Mouse (Mus musculus): ENCODE measurements around the gene Eno4. TPM values are rescaled to one million over a fixed set of nuclear protein-coding genes. Genes with fewer than 3 reads are reported as not detected.
"Not testable (repeated sequence)": the region's sequence is repeated elsewhere in the genome, so short reads cannot be mapped to it uniquely, and the experiment has no call there.

Gene Eno4
- polyA plus RNA-seq (2014; fragmentation: Nextera tagmentation; extraction: Ambion mirVana), result 1.1 and 1.6 TPM in 2 replicates

- Histone ChIP-seq H3K4me3 (ENCODE audit: low read depth, low read length) (peak within 1 kb of the TSS; percentile 61), H3K4me2 (ENCODE audit: low read length) (peak within 1 kb of the TSS; percentile 62), H3K36me3 (ENCODE audit: control insufficient read depth, insufficient read depth, low read length) (no peaks in the 10 kb centered on the region), H3K9ac (ENCODE audit: low read length) (peak within 1 kb of the TSS; percentile 64), H3K9me3 (replicated peaks; ENCODE audit: control insufficient read depth, low read length) (no peaks in the 10 kb centered on the region), H3K27ac (ENCODE audit: low read depth, low read length) (0 out of 2 replicates have a peak within 1 kb of the TSS, but pooled peaks have one; percentile 10), H3K4me1 (ENCODE audit: control insufficient read depth, insufficient read depth, low read length) (peaks cover 7% of the 10 kb centered on the region; the same call in 1 of the 2 replicates), H3K27me3 (replicated peaks; ENCODE audit: control insufficient read depth, insufficient read depth, low read length) (peaks cover 4% of the 10 kb centered on the region; the same call in 1 of the 2 replicates)
- DNase-seq (ENCODE audit: low spot score) (peak; percentile 98), ATAC-seq (peak; percentile 98)
- WGBS, result under 1% methylated on average over 65 of the region's 65 CpGs
Observed at GRCm38 (mm10) chr19:58942841-58943828, at the start of gene Eno4, which contains the start of gene Hspa12a. Gene Eno4 (plus strand): TSS chr19:58943425. Gene Hspa12a (minus strand): TSS chr19:58943654.

- no peak overlapping the region for H3K4me2 ChIP-seq (ENCODE audit: low read length)
- no peaks in the 10 kb centered on the region for H3K36me3 ChIP-seq (ENCODE audit: control insufficient read depth, insufficient read depth, low read length)
- H3K27me3 ChIP-seq (replicated peaks; ENCODE audit: control insufficient read depth, insufficient read depth, low read length), result no peaks in the 10 kb centered on the region
- no peaks in the 10 kb centered on the region; the same call in 1 of the 2 replicates for H3K9me3 ChIP-seq (replicated peaks; ENCODE audit: control insufficient read depth, low read length)
- DNase-seq (ENCODE audit: low spot score), result peak; percentile 60
- WGBS, result 34% methylated on average over 3 of the region's 3 CpGs
- no peak overlapping the region for H3K9ac ChIP-seq (ENCODE audit: low read length)
- H3K4me3 ChIP-seq (ENCODE audit: low read depth, low read length), result no peak overlapping the region
- H3K27ac ChIP-seq (ENCODE audit: low read depth, low read length), result no peak overlapping the region
- ATAC-seq, result peak; percentile 60; the same call in 1 of the 2 replicates
- H3K4me1 ChIP-seq (ENCODE audit: control insufficient read depth, insufficient read depth, low read length), result no peaks in the 10 kb centered on the region
Observed at GRCm38 (mm10) chr19:58896216-58896615, 47.0 kb upstream of the Eno4 start.

- H3K9ac ChIP-seq (ENCODE audit: low read length); H3K4me1 ChIP-seq (ENCODE audit: control insufficient read depth, insufficient read depth, low read length); DNase-seq (ENCODE audit: low spot score); H3K36me3 ChIP-seq (ENCODE audit: control insufficient read depth, insufficient read depth, low read length); H3K27ac ChIP-seq (ENCODE audit: low read depth, low read length); H3K9me3 ChIP-seq (replicated peaks; ENCODE audit: control insufficient read depth, low read length); H3K4me3 ChIP-seq (ENCODE audit: low read depth, low read length); H3K4me2 ChIP-seq (ENCODE audit: low read length); H3K27me3 ChIP-seq (replicated peaks; ENCODE audit: control insufficient read depth, insufficient read depth, low read length); ATAC-seq: not testable (repeated sequence)
- 91% methylated on average over 10 of the region's 10 CpGs for WGBS
Observed at GRCm38 (mm10) chr19:58900471-58900870, 42.8 kb upstream of the Eno4 start.

GRCm38 (mm10) chr19:58903079-58903898 lies 39.9 kb upstream of the Eno4 start:
- H3K9ac ChIP-seq (ENCODE audit: low read length), result peak overlapping the region; percentile 13; the same call in 1 of the 2 replicates
- WGBS, result 64% methylated on average over 7 of the region's 7 CpGs
- peak; percentile 44; the same call in 1 of the 2 replicates for ATAC-seq

GRCm38 (mm10) chr19:58903899-58904327 lies 39.3 kb upstream of the Eno4 start:
- 1% methylated on average over 11 of the region's 11 CpGs for WGBS
- no peak overlapping the region for H3K4me3 ChIP-seq (ENCODE audit: low read depth, low read length)
- H3K4me1 ChIP-seq (ENCODE audit: control insufficient read depth, insufficient read depth, low read length), result peaks cover 7% of the 10 kb centered on the region; the same call in 1 of the 2 replicates
- DNase-seq (ENCODE audit: low spot score) (peak; percentile 89), ATAC-seq (peak; percentile 61; the same call in 1 of the 2 replicates)
- peak overlapping the region; percentile 13; the same call in 1 of the 2 replicates for H3K9ac ChIP-seq (ENCODE audit: low read length)
- H3K4me2 ChIP-seq (ENCODE audit: low read length), result peak overlapping the region; percentile 42
- H3K9me3 ChIP-seq (replicated peaks; ENCODE audit: control insufficient read depth, low read length), result no peaks in the 10 kb centered on the region
- no peaks in the 10 kb centered on the region for H3K27me3 ChIP-seq (replicated peaks; ENCODE audit: control insufficient read depth, insufficient read depth, low read length)
- no peaks in the 10 kb centered on the region for H3K36me3 ChIP-seq (ENCODE audit: control insufficient read depth, insufficient read depth, low read length)
- no peak overlapping the region for H3K27ac ChIP-seq (ENCODE audit: low read depth, low read length)

More at GRCm38 (mm10) chr19:58903079-58903898, 39.9 kb upstream of the Eno4 start:
- Histone ChIP-seq H3K27me3 (replicated peaks; ENCODE audit: control insufficient read depth, insufficient read depth, low read length) (no peaks in the 10 kb centered on the region), H3K4me2 (ENCODE audit: low read length) (peak overlapping the region; percentile 42; the same call in 1 of the 2 replicates), H3K9me3 (replicated peaks; ENCODE audit: control insufficient read depth, low read length) (no peaks in the 10 kb centered on the region), H3K36me3 (ENCODE audit: control insufficient read depth, insufficient read depth, low read length) (no peaks in the 10 kb centered on the region), H3K4me3 (ENCODE audit: low read depth, low read length) (no peak overlapping the region), H3K27ac (ENCODE audit: low read depth, low read length) (no peak overlapping the region), H3K4me1 (ENCODE audit: control insufficient read depth, insufficient read depth, low read length) (peaks cover 7% of the 10 kb centered on the region; the same call in 1 of the 2 replicates)
- DNase-seq (ENCODE audit: low spot score), result no peak

GRCm38 (mm10) chr19:58906685-58907084 lies 36.5 kb upstream of the Eno4 start:
- no peak for DNase-seq (ENCODE audit: low spot score)
- no peak overlapping the region for H3K4me2 ChIP-seq (ENCODE audit: low read length)
- H3K4me1 ChIP-seq (ENCODE audit: control insufficient read depth, insufficient read depth, low read length), result peaks cover 11% of the 10 kb centered on the region
- ATAC-seq, result 0 out of 2 replicates have a peak, but pooled peaks have one; percentile 15
- H3K27ac ChIP-seq (ENCODE audit: low read depth, low read length), result no peak overlapping the region
- no peak overlapping the region for H3K4me3 ChIP-seq (ENCODE audit: low read depth, low read length)
- no peaks in the 10 kb centered on the region for H3K36me3 ChIP-seq (ENCODE audit: control insufficient read depth, insufficient read depth, low read length)
- H3K27me3 ChIP-seq (replicated peaks; ENCODE audit: control insufficient read depth, insufficient read depth, low read length), result no peaks in the 10 kb centered on the region
- 25% methylated on average over 9 of the region's 9 CpGs for whole genome bisulfite sequencing
- no peaks in the 10 kb centered on the region for H3K9me3 ChIP-seq (replicated peaks; ENCODE audit: control insufficient read depth, low read length)
- no peak overlapping the region for H3K9ac ChIP-seq (ENCODE audit: low read length)

GRCm38 (mm10) chr19:58908018-58908417 lies 35.2 kb upstream of the Eno4 start:
- H3K36me3 ChIP-seq (ENCODE audit: control insufficient read depth, insufficient read depth, low read length), result no peaks in the 10 kb centered on the region
- WGBS, result 92% methylated on average over 10 of the region's 10 CpGs
- no peak for ATAC-seq

GRCm38 (mm10) chr19:58910941-58911368 lies 32.3 kb upstream of the Eno4 start:
- H3K4me3 ChIP-seq (ENCODE audit: low read depth, low read length), result peak overlapping the region; percentile 28
- H3K27me3 ChIP-seq (replicated peaks; ENCODE audit: control insufficient read depth, insufficient read depth, low read length), result 0 out of 2 replicates have a peak, but pooled peaks cover 9% of the 10 kb centered on the region
- H3K4me1 ChIP-seq (ENCODE audit: control insufficient read depth, insufficient read depth, low read length), result peaks cover 11% of the 10 kb centered on the region
- peak overlapping the region; percentile 50 for H3K4me2 ChIP-seq (ENCODE audit: low read length)
- ATAC-seq, result peak; percentile 61; the same call in 1 of the 2 replicates
- H3K27ac ChIP-seq (ENCODE audit: low read depth, low read length), result peak overlapping the region; percentile 27; the same call in 1 of the 2 replicates
- no peaks in the 10 kb centered on the region for H3K36me3 ChIP-seq (ENCODE audit: control insufficient read depth, insufficient read depth, low read length)
- no peaks in the 10 kb centered on the region for H3K9me3 ChIP-seq (replicated peaks; ENCODE audit: control insufficient read depth, low read length)
- peak overlapping the region; percentile 56 for H3K9ac ChIP-seq (ENCODE audit: low read length)
- WGBS, result 2% methylated on average over 11 of the region's 11 CpGs
- no peak for DNase-seq (ENCODE audit: low spot score)

More at GRCm38 (mm10) chr19:58908018-58908417, 35.2 kb upstream of the Eno4 start:
- H3K27ac ChIP-seq (ENCODE audit: low read depth, low read length), result no peak overlapping the region
- peaks cover 11% of the 10 kb centered on the region for H3K4me1 ChIP-seq (ENCODE audit: control insufficient read depth, insufficient read depth, low read length)
- no peak overlapping the region for H3K4me2 ChIP-seq (ENCODE audit: low read length)
- H3K9me3 ChIP-seq (replicated peaks; ENCODE audit: control insufficient read depth, low read length), result no peaks in the 10 kb centered on the region
- H3K9ac ChIP-seq (ENCODE audit: low read length), result no peak overlapping the region
- no peak for DNase-seq (ENCODE audit: low spot score)
- no peak overlapping the region for H3K4me3 ChIP-seq (ENCODE audit: low read depth, low read length)
- H3K27me3 ChIP-seq (replicated peaks; ENCODE audit: control insufficient read depth, insufficient read depth, low read length), result 0 out of 2 replicates have a peak, but pooled peaks cover 6% of the 10 kb centered on the region

All from forebrain, embryonic 14.5 days (tissue).